Mouse (Mus musculus): ENCODE measurements around the gene Smad9.

DNA sequence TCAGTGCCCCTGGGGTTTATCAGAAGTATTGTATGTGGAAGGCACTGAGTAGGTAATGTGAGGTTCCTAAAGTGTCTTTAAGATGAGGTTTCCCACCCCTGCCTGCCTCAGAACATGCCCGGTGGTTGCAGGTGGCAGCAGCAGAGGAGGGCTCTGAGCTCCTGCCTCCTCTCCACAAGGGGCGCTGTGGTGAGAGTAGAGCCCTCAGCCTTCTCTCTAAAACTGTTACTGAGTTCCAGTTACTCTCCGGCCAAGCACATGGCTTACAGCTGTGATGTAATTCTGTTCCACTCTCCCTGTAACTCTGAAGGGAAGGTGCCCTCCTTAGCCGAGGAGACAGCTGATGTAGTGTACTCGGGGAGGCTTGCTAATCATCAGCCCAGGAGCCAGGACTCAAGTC lies 9.6 kb upstream of the Smad9 start:
- TF ChIP-seq CTCF (IDR thresholded peaks at IDR 0.05; ENCODE audit: borderline replicate concordance, insufficient read depth, low read length): peak; percentile 30; the same call in 1 of the 2 replicates
- TF ChIP-seq POLR2A (IDR thresholded peaks at IDR 0.05; ENCODE audit: low read depth, low read length): no peak
